Mouse (Mus musculus) regulatory T cell (primary cell): Measurements from ENCODE around the gene Degs1.

Source experiments
- in situ Hi-C: fragments of 300-600 bp; cut with MboI, MseI; formaldehyde crosslinking; loops from one replicate; pipeline ENCODE4 v1.15.1; 2025; ENCODE audit warnings: high pct_unique_total_duplicates

The Degs1 gene

DNA sequence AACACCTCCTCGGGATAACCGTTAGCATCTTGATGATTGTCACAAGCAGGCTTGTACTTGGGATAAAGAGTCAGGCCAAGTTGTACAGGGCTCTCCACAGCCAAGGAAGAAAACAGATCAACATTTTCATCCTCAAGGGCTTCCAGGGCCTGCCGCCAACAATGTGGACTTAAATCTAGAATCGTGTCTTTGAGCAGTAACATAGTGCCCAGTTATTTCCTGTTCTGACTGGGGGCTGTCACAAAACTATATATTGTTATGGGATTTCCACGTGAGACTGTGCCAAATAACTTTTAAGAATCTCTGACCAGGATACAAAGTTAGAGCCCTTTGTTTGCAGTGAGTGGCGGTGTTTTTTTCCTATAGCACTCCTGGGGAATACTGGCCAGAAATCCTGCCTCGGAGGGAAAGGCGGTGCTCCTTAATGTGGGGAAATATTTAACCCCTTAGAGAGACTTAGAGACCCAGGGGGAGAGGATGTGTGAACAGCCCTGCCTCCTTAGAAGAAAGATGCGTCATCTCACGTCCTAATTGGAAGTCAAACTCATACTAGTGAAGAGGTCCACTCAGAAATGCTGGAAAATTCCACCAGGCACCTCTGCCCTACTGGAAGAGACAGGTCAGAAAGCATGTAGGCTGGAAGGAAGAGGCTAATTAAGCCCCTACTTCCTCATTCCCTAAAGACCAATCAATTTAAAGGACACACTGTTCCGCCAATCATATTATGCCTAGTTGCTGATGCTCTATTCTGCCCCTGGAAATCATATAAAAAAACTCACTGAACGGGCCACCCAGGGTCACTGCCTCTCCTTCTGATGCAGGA is 55.3 kb downstream of the Degs1 start:
- in situ Hi-C loops, result no loop called here

DNA sequence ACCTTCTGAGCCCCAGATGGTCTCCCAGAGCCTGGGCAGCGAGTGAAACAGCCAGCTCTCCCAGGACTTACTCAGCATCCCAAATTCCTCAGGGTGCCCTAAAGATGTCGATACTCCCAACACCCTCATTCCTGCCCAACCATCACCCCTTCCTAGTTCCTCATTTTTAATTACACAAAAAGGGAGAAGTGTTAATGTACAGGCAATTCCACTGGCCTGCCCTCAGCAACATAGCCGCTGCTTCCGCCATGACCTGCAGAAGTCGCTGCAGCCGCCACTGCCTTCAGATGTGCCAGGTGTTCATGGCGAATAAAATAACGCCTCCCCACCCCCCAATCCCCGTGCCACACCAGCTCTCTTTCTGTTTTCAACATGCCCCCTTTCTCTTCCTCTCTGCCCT is 56.3 kb downstream of the Degs1 start:
- in situ Hi-C loops, result no loop called here
